Mouse (Mus musculus) embryo, embryonic 10 days (tissue): Measurements from ENCODE around the gene Mob3a.

ENCODE experiments used
- DNase-seq: peaks from one replicate; pipeline ENCODE4 v3.0.0-alpha.2; 2015; ENCODE audit warnings: low spot score

Mob3a gene

DNA sequence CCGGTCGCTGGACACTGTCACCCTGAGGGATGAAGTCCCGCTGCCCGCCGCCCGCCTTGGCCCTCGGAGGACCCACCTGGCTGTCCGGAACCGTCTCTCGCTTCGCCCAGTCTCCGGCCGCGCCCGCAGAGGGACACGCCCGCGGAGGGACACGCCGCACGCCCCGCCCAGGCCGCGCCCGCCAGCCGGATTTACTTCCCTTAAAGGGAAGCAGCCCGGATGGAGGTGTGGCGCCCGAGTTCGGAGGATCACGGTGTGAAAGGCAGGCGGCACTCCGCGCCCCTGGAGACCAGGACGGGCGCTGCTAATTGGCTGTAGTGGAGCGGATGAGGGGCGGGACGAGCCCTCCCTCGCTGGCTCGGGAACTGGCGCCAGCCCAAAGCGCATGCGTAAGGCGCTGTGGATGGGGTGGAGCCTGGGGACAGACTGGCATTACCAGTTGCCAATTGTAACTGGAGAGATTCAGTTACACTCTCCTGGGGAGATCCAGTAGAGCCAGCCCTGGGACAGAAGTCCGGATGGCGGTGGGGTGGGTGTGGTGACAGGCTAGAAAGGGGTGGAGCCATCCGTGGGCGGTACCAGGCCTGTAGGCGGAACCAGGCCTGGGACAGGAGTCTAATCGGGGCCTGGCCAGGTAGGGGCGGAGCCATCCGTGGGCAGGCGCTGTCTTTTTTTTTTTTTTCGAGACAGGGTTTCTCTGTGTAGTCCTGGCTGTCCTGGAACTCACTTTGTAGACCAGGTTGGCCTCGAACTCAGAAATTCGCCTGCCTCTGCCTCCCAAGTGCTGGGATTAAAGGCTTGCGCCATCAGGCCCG lies at the start of gene Mob3a, which contains the start of gene Izumo4:
Gene Mob3a (minus strand): TSS at position 257 of the 815 bp plus-strand sequence.
Gene Izumo4 (plus strand): TSS at position 464 of the 815 bp plus-strand sequence.
- peak; percentile 99 for DNase-seq

GRCm38 (mm10) chr10:80751188-80751832 lies 49.5 kb upstream of the Mob3a start:
- peak; percentile 24 for DNase-seq

DNA sequence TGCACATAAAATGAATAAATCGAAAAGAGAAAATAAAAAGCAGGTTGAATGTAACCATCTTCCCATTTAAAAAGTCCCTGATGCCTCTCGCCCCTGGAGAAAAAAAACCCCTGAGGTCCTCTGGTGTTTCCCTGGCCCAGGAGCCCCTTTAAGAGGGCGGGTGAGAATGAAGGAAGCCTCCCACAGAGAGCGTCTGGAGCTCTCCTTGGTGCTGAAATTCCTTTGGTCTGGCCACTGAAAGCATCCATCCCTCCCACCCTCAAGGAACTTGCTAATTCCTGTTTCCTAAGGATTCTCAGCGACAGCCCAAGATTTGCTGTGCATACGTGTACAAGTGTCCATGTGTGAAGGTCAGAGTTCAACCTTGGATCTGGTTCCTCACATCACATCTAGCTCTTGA lies 46.8 kb upstream of the Mob3a start:
- peak; percentile 86 for DNase-seq

GRCm38 (mm10) chr10:80747410-80747809 lies 45.6 kb upstream of the Mob3a start:
- peak; percentile 83 for DNase-seq

- peak; percentile 62 for DNase-seq
These were observed 42.5 kb upstream of the Mob3a start for GRCm38 (mm10) chr10:80744262-80744661.

DNA sequence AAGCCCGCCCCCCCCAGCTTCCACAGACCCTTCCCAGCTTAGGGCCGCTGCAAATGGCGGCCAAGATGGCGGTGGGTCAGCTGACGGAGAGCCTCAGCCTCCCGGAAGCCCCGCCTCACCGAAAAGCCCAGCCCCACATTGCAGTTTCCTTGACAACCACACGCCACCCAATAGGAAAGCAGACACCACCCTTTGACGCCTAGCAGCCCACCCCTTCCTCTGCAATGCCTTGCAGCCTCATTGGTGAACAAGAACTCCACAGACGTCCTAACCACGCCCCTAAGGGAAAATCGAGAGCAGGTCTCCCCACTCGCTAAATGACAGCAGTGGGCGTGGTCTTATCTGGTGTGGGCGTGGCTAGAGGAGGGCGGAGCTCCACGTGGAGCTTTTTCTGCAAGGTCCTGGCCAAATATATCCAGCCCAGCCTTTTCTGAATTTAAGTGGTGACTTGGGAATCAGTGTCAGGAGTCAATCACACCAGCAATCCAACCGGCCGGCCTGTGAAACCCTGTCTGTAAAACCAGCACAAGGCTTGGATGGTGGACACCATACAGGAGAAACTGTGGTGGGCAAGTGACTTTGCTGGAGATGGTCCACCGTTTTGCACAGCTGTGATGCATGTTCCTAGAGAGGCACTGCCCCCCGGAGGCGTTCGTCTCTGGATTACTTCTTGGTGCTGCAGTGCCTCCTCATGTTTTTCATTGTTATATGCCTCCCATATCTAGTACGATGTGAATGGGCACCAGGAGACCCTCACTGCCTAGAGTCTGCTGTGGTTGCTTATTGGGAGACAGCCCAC lies 40.6 kb upstream of the Mob3a start, which contains the start of gene Ap3d1:
Gene Ap3d1 (minus strand): TSS at position 85 of the 799 bp plus-strand sequence.
- peak; percentile 99 for DNase-seq

- DNase-seq: no peak
These were observed 39.9 kb upstream of the Mob3a start for GRCm38 (mm10) chr10:80741634-80742179.

- DNase-seq: no peak
These were observed 39.4 kb upstream of the Mob3a start for GRCm38 (mm10) chr10:80741146-80741545.

DNA sequence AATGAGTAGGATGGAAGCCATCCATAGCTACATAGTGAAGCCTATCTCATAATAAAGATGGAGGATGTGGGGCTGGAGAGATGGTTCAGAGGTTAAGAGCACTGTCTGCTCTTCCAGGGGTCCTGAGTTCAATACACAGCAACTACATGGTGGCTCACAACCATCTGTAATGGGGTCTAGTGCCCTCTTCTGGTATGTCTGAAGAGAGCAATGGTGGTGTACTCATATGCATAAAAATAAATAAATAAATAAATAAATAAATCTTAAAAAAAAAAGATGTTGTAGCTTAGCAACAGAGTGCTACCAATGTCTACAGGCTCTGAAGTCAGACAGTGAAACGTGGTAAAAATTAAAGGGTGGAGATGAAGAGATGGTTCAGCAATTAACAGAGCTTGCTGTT lies 36.9 kb upstream of the Mob3a start:
- no peak for DNase-seq

DNA sequence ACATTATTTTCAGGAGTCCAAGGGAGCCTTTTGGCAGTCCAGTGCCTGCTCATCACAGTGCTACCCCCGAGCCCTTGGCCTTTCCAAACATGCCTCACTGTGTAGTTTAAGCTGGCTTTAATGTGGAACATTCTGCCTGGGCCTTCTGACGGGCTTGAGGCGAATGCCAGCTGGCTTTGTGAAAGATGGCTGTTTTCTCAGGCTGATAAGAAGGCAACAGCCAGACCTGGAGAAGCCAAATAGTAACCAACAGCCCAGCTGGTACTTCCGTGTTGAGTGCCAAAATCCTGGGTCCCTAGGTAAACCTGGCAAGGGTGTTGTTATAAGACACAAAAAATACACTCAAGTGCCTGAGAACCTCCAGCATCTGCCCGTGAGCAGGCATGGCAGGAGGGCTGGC lies 35.0 kb upstream of the Mob3a start:
- no peak for DNase-seq

- no peak for DNase-seq
These were observed 30.9 kb upstream of the Mob3a start for GRCm38 (mm10) chr10:80732611-80733101.

DNA sequence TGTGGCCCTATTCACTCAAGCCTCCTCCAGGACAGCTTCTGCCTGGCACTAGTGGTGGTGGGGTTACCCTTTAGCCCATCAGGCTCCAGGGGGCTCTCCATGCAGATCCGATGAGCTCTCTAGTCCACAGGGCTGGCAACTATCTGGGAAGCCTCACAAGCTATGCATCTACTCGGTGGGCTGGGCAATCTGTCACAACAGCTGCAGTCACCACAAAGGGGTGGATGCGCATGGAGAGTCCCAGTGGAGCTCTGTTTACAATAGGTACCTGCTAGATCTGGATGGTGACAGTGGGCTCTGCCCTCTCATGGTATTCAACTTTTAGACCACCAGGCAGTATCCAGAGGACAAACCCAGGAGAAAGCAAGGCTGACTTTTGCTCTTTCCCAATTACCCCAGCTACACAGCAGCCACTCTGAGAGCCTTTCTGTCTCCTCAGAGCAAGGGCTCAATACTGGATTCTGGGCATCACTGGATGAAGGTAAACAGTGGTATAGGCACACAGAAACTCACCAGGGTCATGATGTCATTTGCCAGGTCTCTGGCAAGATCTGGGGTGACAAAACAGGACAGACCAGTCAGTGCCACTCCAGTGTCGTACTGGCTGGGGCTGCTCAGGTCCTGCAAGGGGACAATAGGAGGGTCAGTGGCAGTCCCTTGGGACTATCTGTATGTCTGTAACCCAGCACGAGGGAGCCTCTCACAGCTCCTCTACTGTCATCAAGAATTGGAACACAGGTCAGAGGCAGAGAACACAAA lies 25.8 kb upstream of the Mob3a start:
- no peak for DNase-seq

DNA sequence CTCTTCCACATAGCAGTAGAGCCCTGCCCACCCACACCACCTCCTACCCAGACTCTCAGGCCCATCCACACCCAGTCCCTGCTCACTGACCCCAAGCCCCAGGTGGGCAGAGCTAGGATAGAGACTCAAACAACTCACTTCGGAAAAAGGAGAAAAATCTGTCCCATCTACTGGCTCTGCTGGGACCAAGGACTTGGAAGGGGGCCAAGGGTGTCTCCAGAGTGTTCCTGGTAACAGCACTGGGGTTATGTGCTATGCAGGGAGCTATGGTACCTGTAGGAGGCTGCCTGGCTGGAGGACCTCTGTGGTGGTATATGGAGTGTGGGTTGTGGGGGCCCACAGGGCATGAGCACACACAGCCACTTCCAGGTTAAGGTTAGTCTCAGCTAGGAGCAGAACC lies 15.5 kb upstream of the Mob3a start:
- no peak for DNase-seq

- no peak for DNase-seq
These were observed 9.1 kb upstream of the Mob3a start for GRCm38 (mm10) chr10:80710834-80711233.

GRCm38 (mm10) chr10:80705479-80705878 lies 3.7 kb upstream of the Mob3a start:
- no peak for DNase-seq

GRCm38 (mm10) chr10:80705033-80705432 lies 3.3 kb upstream of the Mob3a start:
- DNase-seq: no peak

- DNase-seq: no peak
These were observed 2.6 kb upstream of the Mob3a start for GRCm38 (mm10) chr10:80704418-80704817.

DNA sequence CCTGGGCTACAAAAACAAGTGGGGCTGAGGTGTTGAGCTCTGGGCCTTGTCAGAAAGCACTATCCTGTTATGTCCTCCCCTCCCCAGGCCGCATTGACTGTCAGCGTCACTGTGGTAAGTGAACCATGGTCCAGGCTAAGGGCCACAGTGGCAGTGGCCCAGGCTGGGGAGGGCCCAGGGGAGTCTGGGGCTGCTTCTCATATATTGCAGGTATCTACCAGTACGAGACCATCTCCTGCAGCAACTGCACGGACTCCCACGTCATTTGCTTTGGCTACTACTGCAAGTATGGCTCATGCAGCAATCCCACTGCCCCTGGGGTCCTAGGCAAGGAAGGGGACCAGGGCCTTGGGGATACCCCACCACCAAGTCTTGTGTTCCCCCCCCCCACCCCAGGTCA lies 1.9 kb upstream of the Mob3a start:
- no peak for DNase-seq

DNA sequence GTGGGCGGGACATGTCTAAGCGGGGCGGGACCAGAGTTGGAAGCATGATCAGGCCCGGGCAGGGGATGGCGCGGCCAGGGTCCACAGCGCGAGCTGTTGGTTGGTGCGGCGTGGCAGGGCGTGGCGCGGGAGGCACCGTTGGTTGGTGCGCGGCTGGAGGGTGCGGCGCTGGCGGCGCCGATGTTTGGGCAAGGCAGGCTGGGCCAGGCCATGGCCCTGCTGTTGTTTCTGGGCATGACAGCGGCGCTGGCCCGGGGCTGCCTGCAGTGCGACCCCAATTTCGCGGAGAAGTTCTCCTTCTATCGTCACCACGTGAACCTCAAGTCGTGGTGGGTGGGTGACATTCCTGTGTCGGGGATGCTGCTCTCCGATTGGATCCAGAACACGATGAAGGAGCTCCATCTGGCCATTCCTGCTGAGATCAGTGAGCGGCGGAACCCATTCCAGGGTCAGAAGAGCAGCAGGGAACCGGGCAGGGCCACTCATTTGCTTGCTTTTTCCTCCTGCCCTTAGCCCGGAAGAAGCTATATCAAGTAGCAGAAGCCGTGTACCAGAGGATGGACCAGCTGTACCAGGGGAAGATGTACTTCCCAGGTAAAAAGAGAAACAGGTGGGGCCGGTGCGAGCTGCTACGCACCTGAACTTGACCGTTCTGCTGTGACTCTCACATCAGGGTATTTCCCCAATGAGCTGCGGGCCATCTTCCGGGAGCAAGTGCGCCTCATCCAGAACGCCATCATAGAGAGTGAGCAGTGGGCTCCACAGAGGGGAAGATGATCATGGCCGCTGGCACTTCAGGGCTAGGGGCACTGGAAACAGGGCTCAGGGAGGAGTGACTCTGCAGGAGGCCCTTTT lies 986 bp upstream of the Mob3a start:
- DNase-seq: peak; percentile 97

DNA sequence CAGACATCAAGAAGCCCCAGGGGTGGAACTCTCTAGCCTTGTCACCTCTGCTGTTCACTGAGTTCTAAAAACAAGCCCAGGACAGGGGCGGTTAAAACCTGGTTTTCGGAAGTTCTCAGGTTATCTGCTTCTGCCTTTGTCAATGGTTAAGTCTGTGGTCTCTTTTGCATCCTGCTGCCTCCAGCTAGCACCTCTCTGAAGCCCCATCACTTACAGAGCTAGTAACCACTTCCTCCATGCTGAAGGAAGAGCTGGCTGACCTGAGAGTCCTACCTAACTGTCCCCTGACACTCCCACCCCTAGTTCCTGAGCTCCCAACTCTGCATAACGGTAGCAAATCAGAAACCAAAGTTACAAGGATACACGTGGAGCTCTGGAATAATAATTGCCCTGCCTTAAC lies 1.0 kb downstream of the Mob3a start:
- DNase-seq: no peak
